Mouse (Mus musculus): Measurements from ENCODE around the gene Cntn5.

DNA sequence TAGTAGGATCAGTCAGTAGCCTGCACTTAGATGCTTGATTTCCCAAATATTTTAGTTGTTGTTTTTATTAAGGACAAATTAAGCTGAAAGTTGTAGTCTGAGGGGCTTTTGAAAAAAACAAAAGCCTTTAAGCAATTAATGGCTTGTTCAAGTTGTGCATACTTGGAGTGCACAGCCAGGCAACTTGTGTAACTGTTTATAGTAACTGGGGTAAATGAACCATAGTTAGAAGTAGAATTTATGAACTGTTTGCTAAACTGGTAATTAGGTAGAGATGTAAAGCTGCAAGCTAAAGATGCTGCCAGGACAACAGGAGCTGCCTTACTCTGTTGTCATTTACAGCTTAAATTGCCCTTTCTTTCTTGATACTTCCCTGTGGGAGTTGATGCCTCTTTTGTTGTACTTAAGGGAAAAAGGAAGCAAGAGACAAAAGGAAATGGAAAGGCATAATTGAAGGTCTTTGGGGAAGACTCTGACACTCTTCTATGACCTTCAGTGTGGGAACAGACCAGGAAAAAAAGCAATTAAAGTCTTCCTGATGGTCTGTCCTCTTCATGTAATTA is 943.9 kb downstream of the Cntn5 start:
- TF ChIP-seq CTCF (IDR thresholded peaks at IDR 0.05; ENCODE audit: borderline replicate concordance, insufficient read depth, low read length) (no peak), POLR2A (IDR thresholded peaks at IDR 0.05; ENCODE audit: low read depth, low read length) (no peak)
